Mouse (Mus musculus): Measurements from ENCODE around the gene Bad. TPM values are rescaled to one million over a fixed set of nuclear protein-coding genes. Genes with fewer than 3 reads are reported as not detected.

Gene Bad
- total and polyA plus RNA-seq, 2 experiments from 2014 or later: 46.8 to 60.7 TPM

DNA sequence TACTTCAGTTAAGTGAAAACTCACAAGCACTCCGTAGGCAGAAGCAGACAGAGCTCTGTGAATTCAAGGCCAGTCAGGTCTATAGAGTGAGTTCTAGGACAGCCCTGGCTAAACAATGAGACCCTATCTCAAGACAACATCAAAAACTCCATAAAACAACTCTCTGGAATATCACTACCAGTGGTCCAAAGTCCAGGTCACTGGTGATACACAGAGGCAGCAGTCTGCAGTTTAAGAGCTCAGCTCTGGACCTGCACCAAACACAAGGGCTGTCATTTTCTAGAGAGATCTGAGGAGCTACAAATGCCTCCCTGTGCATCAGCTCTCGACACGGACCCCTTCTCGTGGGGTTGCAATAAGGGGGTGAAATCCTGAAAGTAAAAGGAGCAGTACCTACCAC, 23.3 kb upstream of the Bad start:
- no peaks in the 10 kb centered on the region for H3K9me3 ChIP-seq (replicated peaks; ENCODE audit: control insufficient read depth, low read length)
- WGBS: 95% methylated on average over 4 of the region's 4 CpGs
- ATAC-seq (ENCODE audit: insufficient read depth, low read depth): no peak

GRCm38 (mm10) chr19:6919431-6919830, 22.2 kb upstream of the Bad start:
- Histone ChIP-seq H3K27ac (ENCODE audit: low read depth) (peak overlapping the region; percentile 96), H3K36me3 (replicated peaks; ENCODE audit: control insufficient read depth, insufficient read depth, low read length) (0 out of 2 replicates have a peak, but pooled peaks cover 8% of the 10 kb centered on the region), H3K4me2 (ENCODE audit: low read depth, low read length) (peak overlapping the region; percentile 90; the same call in 1 of the 2 replicates), H3K9ac (replicated peaks; ENCODE audit: low read depth, low read length) (no peak overlapping the region), H3K9me3 (replicated peaks; ENCODE audit: control insufficient read depth, low read length) (no peaks in the 10 kb centered on the region), H3K4me1 (ENCODE audit: control insufficient read depth, insufficient read depth) (peaks cover 14% of the 10 kb centered on the region), H3K4me3 (ENCODE audit: low read depth, low read length) (no peak overlapping the region), H3K27me3 (ENCODE audit: control insufficient read depth, insufficient read depth, low read length) (no peaks in the 10 kb centered on the region)
- DNase-seq (ENCODE audit: low spot score) (no peak), ATAC-seq (ENCODE audit: insufficient read depth, low read depth) (no peak)
- no peak for TF ChIP-seq EP300 (IDR thresholded peaks at IDR 0.05; ENCODE audit: low read depth)
- TF ChIP-seq CTCF (IDR thresholded peaks at IDR 0.05; ENCODE audit: low read depth): no peak

More for the DNA sequence above, 23.3 kb upstream of the Bad start:
- H3K4me1 ChIP-seq (ENCODE audit: control insufficient read depth, insufficient read depth): peaks cover 14% of the 10 kb centered on the region
- DNase-seq (ENCODE audit: low spot score): no peak
- no peak overlapping the region for H3K4me3 ChIP-seq (ENCODE audit: low read depth, low read length)
- no peak for TF ChIP-seq EP300 (IDR thresholded peaks at IDR 0.05; ENCODE audit: low read depth)
- TF ChIP-seq CTCF (IDR thresholded peaks at IDR 0.05; ENCODE audit: low read depth): no peak
- H3K4me2 ChIP-seq (ENCODE audit: low read depth, low read length): no peak overlapping the region
- H3K9ac ChIP-seq (replicated peaks; ENCODE audit: low read depth, low read length): no peak overlapping the region
- H3K27ac ChIP-seq (ENCODE audit: low read depth): no peak overlapping the region
- peaks cover 14% of the 10 kb centered on the region for H3K36me3 ChIP-seq (replicated peaks; ENCODE audit: control insufficient read depth, insufficient read depth, low read length)
- no peaks in the 10 kb centered on the region for H3K27me3 ChIP-seq (ENCODE audit: control insufficient read depth, insufficient read depth, low read length)

DNA sequence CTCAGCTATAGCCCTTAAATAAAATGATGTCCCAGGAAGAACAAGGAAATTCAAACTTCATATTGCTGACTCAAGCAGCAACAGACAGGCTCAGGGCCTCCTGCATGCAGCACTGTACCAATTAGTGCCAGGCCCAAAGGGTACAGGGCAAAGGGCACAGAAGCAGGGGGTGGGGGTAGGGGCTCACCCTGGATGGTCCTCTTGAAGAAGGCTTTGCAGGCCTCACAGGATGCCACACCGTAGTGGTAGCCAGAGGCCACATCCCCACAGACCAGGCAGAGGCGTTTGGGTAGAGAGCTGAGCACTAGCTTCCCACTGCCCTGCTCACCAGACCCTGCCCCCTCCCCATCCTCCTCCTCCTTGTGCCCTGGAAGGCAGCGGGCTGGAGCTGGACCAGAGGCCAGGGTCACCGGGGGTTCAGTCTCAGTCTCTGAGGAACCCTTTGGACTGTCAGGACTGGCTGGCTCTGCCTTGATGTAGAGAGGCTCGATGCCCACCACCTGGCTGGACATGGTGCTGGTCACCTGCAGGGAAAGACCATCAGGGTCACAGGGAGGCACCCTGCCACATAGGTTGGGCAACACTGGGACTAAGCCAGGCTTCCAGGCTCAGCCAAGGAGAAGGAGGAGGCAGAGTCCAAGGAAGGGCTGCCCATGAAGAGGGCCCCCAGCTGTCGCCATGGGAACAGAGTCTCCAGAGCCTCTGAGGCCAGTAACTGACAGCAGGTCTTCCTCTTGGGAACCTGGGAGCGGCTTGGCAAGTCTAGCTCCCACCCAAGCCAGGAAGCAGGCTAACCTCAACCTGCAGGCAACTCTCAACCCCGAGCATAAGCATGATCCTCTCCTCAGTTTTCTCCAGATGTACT, 21.6 kb upstream of the Bad start:
- Histone ChIP-seq H3K27me3 (ENCODE audit: control insufficient read depth, insufficient read depth, low read length) (peaks cover 6% of the 10 kb centered on the region), H3K4me3 (ENCODE audit: low read depth, low read length) (peak overlapping the region; percentile 86), H3K36me3 (replicated peaks; ENCODE audit: control insufficient read depth, insufficient read depth, low read length) (0 out of 2 replicates have a peak, but pooled peaks cover 8% of the 10 kb centered on the region), H3K9me3 (replicated peaks; ENCODE audit: control insufficient read depth, low read length) (no peaks in the 10 kb centered on the region), H3K27ac (ENCODE audit: low read depth) (peak overlapping the region; percentile 96), H3K4me2 (ENCODE audit: low read depth, low read length) (peak overlapping the region; percentile 90), H3K9ac (replicated peaks; ENCODE audit: low read depth, low read length) (peak overlapping the region; percentile 94), H3K4me1 (ENCODE audit: control insufficient read depth, insufficient read depth) (peaks cover 17% of the 10 kb centered on the region)
- 29% methylated on average over 8 of the region's 8 CpGs for WGBS
- ATAC-seq (ENCODE audit: insufficient read depth, low read depth) (no peak), DNase-seq (ENCODE audit: low spot score) (no peak)
- TF ChIP-seq EP300 (IDR thresholded peaks at IDR 0.05; ENCODE audit: low read depth) (no peak), CTCF (IDR thresholded peaks at IDR 0.05; ENCODE audit: low read depth) (no peak)

GRCm38 (mm10) chr19:6920741-6921636, 20.7 kb upstream of the Bad start:
- peaks cover 22% of the 10 kb centered on the region for H3K4me1 ChIP-seq (ENCODE audit: control insufficient read depth, insufficient read depth)
- H3K4me3 ChIP-seq (ENCODE audit: low read depth, low read length): peak overlapping the region; percentile 86
- H3K4me2 ChIP-seq (ENCODE audit: low read depth, low read length): peak overlapping the region; percentile 90
- 0 out of 2 replicates have a peak, but pooled peaks cover 8% of the 10 kb centered on the region for H3K36me3 ChIP-seq (replicated peaks; ENCODE audit: control insufficient read depth, insufficient read depth, low read length)
- no peak for TF ChIP-seq CTCF (IDR thresholded peaks at IDR 0.05; ENCODE audit: low read depth)
- H3K9ac ChIP-seq (replicated peaks; ENCODE audit: low read depth, low read length): peak overlapping the region; percentile 94
- H3K9me3 ChIP-seq (replicated peaks; ENCODE audit: control insufficient read depth, low read length): no peaks in the 10 kb centered on the region
- H3K27me3 ChIP-seq (ENCODE audit: control insufficient read depth, insufficient read depth, low read length): peaks cover 15% of the 10 kb centered on the region
- WGBS: 2% methylated on average over 38 of the region's 48 CpGs
- no peak for DNase-seq (ENCODE audit: low spot score)
- H3K27ac ChIP-seq (ENCODE audit: low read depth): peak overlapping the region; percentile 96
- ATAC-seq (ENCODE audit: insufficient read depth, low read depth): no peak; the same call in 1 of the 2 replicates

Measured in heart, postnatal 0 days (tissue).